Mouse (Mus musculus) myocyte (in vitro differentiated cells): ENCODE data around the gene Lrfn4.

Source experiments
- CEBPB ChIP-seq: IDR thresholded peaks from 2 replicates; pipeline ENCODE4 v1.6.1; 2011; ENCODE audit warnings: mild to moderate bottlenecking, moderate library complexity; ENCODE audit not compliant: poor library complexity, insufficient read depth, severe bottlenecking
- E2F4 ChIP-seq: IDR thresholded peaks from one replicate; pipeline ENCODE4 v1.6.1; 2011; ENCODE audit warnings: mild to moderate bottlenecking, control low read depth, moderate library complexity; ENCODE audit not compliant: insufficient read depth
- POLR2A ChIP-seq: IDR thresholded peaks from one replicate; pipeline ENCODE4 v1.6.1; 2011; ENCODE audit warnings: low read depth, mild to moderate bottlenecking, control low read depth, moderate library complexity; ENCODE audit not compliant: insufficient read length
- POLR2AphosphoS2 ChIP-seq: IDR thresholded peaks from one replicate; pipeline ENCODE4 v1.6.1; 2011; ENCODE audit warnings: low read depth, control low read depth; ENCODE audit not compliant: insufficient read length
- SRF ChIP-seq: IDR thresholded peaks from one replicate; pipeline ENCODE4 v1.6.1; 2011; ENCODE audit warnings: low read depth; ENCODE audit not compliant: control insufficient read depth, insufficient read length

- TF ChIP-seq POLR2AphosphoS2 (no peak), POLR2A (no peak), E2F4 (no peak), SRF (no peak), CEBPB (no peak)
Measured at GRCm38 (mm10) chr19:4568832-4569231, 46.6 kb downstream of the Lrfn4 start.
